Mouse (Mus musculus): ENCODE data around the gene Tmem168. TPM values are rescaled to one million over a fixed set of nuclear protein-coding genes. Genes with fewer than 3 reads are reported as not detected.

Tmem168 gene
- total RNA-seq (2021) = 10 to 100 TPM; 13.9 to 15.3 TPM
- long read RNA-seq, experiment 1, full-length matches to known transcripts = 18 of 19 reads
- long read RNA-seq, experiment 1, partial matches to known transcripts = 0 of 19 reads
- long read RNA-seq, experiment 1, other reads (novel, unspliced or antisense) = 1 of 19 reads
- long read RNA-seq, experiment 2, full-length matches to known transcripts = 14 of 16 reads
- long read RNA-seq, experiment 2, partial matches to known transcripts = 0 of 16 reads
- long read RNA-seq, experiment 2, other reads (novel, unspliced or antisense) = 2 of 16 reads

DNA sequence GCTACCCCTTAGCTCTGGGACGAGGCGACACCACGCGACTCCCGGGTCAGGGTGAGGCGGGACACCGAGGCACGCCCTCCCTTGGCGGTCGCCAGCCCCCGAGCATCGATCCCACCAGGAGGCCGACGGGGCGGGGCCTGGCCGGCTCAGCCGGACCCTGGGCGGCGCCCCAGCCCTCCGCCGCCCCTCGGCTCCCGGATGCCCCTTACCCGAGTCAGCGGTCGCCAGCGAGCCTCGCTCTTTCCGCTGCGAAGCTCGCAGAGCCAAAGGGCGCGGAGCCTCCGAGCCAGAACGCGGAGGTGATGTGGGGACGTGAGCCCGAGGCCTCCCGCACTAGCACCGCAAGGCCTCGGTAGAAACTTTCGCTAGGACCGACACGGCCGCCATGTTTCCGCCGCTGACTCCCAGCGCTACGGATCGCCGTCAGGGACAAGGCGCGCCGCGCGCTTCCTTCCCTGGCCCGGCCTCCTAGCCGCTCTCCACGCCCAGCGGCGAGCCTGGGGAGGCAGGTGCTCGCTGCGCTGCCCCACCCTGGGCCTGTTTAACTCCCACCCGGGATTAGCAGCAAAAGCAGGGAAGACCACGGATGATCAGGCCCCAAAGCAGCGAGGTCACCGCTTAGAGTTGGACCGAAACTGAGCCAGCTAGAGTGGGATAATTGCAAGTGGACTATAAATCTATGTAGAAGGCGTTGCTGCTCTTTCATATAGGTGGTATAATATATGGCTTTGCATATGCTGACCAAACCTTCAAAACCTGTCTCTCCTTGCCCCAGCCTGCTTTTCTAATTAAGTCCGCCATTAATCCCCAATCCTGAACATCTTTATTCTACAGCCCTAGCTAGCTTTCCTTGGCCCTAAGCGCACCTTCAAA, at the start of gene Tmem168:
Gene Tmem168 (minus strand): TSS at position 480 of the 873 bp plus-strand sequence.
- peak; percentile 96 to 97 for DNase-seq (ENCODE audit: low spot score in 2 of 2)

DNA sequence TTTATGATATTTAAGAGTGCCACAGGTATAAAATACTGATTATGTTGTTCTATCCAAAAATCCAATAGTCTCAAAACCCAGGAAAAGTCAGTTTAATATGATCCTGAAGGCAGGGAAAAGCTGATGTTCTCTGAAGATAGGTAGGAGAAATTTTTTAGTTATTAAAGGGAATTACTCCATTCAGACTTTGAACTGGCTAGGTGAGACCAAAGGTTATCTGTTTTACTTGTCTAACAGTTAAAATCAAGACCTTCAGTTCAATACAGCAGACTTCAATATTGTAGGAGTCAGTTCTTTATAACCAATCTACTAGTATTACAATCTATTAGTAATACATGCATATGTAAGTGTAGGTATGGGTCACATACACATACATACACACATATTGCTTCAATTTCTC, 46.2 kb upstream of the Tmem168 start:
- no peak for DNase-seq (ENCODE audit: low spot score in 2 of 2)

DNA sequence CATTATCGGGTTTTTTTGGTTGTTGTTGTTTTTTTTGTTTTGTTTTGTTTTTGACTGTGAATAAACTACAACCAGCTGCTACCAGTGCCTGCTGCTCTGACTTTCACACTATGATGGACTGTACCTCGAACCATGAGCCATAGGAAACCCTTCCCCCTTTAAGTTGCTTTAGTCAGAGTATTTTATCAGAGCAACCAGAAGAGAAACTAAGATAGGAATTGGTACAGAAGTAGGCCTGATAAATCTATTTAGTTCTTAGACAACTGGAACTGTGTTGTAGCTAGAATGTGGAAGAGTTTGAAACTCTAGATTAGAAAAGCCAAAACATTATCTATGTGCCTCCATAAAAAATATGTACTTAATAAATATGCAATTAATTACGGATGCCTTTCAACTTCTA, 44.4 kb upstream of the Tmem168 start:
- DNase-seq (ENCODE audit: low spot score in 2 of 2) = no peak

DNA sequence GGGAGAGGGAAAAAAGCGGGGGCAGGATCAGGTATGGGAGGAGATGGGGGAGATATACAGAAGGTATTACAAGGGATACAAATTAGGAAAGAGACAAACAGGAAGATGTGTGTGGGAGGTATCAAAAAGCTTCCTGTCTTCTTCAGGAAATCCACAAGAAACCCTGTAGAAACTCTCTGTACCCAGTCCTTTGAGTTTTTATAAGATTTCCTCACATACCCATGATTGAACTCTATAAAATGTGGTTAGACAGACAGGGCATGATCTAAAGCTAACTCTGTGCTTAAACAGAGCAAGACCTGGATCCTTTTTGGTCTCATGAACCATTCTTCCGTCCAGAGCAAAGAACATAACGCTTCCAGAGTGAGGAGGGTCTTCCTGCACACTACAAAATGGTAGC, 43.0 kb upstream of the Tmem168 start:
- no peak for DNase-seq (ENCODE audit: low spot score in 2 of 2)

DNA sequence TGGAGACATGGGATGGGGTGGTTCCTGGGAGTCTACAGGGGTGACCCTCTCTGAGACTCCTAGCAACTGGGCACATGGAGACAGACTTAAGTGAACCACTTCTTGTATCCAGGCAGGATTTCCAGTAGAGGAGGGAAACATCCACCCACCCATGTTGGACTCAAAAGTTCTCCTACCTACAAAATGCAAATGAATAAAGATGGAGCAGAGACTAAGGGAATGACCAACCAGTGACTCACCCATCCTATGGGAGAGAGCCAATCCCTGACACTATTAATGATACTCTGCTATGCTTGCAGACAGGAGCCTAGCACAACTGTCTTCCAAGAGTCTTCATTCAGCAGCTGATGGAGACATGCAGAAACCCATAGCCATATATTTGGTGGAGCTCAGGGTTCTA, 40.4 kb upstream of the Tmem168 start:
- DNase-seq (ENCODE audit: low spot score in 2 of 2) = no peak

DNA sequence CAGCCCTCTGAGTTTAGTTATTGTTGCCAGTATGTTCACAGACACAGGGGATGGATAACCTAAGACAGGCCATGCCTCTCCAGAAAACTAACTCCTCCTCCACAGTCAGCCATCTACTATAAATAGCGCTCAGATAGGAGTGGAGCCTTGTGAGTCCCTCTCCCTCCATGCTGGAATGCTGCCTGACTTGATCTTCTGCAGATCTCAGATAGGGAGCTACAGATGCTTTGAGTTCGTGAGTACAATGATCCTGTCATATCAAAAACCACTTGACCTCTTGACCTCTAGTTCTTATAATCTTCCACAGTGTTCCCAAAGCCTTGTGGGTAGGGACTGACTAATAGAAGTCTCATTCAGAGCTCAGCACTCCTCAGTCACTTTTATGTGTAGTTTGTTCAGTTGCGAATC, 28.7 kb upstream of the Tmem168 start:
- DNase-seq (ENCODE audit: low spot score in 2 of 2) = no peak

DNA sequence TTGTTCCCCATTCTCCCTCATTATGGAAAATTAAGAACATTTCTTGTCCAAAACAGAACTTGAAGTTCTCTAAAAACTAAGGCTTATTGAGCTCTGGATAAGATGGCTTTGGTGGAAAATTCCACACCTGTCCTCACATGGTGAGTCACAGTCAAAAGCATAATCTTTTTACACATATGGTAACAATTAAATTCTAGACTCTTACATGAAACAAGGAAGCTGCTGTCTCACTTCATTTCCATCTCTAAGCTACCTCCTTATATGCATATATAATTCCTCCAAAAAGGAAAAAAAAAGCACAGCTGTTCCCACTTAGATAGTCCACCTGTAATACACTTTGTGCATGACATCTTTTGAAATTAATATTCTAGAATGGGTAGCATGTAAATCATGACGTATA, 24.7 kb upstream of the Tmem168 start:
- no peak for DNase-seq (ENCODE audit: low spot score in 2 of 2)

DNA sequence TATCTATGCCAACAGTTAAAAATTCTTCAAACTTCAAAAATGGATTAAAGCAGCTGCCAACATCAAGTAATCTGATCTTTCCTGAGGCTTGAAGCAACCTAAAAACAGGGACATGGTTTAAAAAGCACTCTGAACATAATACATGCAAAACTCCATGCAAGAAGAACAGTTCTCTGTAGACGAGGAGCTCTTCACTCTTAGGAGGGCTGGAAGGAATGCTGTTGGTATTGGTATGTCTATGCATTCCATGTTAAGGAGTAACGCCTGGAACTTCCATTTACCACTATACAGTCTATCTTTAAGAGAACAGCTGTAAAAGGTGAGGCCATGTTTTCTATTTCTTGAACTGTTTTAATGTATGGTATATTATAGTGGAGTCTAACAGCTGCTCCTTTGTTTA, 22.7 kb upstream of the Tmem168 start:
- DNase-seq (ENCODE audit: low spot score in 2 of 2) = no peak

DNA sequence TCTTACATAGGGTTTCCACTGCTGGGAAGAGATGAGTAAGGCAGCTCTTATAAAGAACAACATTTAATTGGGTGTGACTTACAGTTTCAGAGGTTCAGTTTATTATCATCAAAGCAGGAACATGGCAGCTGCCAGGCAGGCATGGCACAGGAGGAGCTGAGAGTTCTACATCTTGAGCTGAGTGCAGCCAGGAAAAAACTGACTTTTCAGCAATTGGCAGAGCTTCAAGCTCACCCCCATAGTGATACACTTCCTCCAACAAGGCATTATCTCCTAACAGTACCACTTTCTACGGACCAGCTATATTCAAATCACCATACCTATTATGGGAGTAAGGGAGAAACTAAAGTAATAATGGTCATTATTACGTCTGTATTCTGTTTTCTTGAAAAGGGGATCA, 11.7 kb upstream of the Tmem168 start:
- no peak for DNase-seq (ENCODE audit: low spot score in 2 of 2)

DNA sequence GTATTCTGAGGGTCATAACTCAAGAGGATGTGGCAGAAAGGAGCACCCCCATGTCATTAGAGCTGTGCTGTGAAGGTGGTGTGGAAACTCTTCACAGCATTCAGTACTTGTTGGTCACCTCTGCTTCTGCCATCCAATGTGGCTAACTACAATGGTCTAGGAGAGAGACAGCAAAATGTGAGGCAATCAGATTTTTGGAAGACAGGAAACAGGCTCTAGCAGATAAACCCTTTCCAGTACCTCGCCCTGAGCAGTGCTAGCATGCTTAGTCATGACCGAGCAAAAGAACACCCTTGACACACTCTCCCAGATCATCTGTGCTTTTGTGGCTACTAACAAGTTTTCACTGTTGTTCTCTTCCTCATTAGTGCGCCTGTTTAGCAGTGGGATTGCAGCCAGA, 9.2 kb upstream of the Tmem168 start:
- no peak for DNase-seq (ENCODE audit: low spot score in 2 of 2)

DNA sequence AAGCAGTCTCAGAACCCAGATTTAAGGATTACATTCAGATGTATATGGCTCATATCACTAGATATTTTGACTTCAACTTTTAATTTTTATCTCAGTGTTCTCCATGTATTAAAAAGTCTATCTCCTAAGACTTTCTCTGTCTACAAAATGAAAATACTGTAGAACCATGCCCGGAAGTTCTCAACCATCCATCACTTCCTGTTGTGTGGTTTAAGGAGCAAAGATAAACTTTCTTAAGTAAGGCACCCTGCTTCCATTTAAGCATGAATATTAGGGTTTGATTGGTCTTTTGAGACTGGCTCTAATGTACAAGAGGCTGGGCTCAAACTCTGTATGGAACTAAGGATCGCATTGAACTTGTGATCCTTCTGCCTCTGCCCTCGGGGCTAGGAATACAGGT, 6.7 kb upstream of the Tmem168 start:
- no peak for DNase-seq (ENCODE audit: low spot score in 2 of 2)

DNA sequence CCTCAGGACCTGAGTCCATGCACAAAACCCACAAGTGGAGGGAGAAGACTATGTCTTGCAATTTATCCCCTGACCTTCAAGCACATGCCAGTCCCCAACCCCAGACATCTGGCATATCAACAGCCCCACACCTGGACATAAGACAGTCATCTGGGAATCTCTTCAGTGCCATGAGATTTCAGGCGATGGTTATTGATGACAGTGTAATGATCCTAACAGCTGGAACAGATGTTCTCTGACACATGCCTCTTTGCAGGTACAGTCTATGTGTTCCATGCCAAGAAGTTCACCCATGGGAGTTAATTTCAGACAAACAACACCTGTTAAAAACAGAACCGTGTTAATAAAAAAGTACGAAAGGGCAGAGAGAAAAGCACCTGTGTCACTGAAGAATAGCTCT, 5.8 kb upstream of the Tmem168 start:
- DNase-seq (ENCODE audit: low spot score in 2 of 2) = no peak

DNA sequence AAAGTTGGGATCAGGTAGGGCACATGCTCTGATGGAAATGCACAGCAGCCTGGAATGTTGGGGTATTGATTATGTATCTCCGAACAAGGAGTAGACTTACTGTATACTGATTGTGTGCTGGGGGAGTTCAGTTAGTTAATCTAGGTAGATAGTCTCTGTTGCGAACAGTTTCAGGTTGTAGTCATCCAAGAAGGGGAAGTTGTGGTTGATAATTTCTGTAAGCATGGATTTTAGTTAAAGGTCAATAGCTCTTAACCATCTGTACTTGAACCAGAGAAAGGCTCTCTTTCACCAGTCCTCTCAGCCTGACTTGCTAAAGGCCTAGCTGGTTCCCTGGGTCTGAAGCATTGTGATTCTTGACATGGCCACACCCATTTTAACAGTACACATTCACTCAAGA, 3.0 kb upstream of the Tmem168 start:
- DNase-seq (ENCODE audit: low spot score in 2 of 2) = no peak

DNA sequence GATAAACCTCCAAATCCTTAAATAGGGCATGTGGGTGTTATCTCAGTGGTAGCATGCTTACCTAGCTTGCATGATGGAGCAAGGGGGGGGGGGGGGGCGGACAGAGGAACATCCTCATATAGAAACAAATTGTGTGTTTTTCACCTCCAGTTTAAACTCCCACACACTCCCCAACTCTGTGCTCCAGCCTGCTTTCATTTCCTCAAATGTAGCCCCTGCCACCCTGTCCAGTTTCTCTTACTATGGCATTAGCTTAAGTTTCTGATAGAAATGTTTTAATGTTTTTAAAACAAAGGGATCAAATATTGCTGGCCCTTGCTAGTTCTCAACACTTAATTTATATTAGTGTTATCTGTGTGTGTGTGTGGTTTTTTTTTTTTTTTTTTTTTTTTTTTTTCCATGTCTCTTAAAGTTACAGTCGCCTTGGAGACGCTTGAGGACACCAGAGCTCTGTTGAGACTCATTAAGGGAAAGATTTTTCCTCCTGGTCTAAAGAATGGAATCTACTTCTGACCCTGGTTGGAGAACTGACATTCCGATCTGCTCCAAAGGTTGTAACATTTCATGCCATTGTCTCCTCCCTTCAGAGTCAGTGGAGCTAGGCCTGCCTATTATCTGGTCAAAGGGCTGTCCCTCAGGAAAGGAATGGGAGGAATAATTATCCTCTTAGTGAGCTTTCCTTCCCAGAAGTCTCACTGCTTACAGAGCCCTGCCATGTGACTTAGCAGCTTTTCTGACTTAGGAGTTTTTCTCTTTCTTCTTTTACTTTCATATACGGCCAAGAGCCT, 1.6 kb upstream of the Tmem168 start:
- no peak for DNase-seq (ENCODE audit: low spot score in 2 of 2)

DNA sequence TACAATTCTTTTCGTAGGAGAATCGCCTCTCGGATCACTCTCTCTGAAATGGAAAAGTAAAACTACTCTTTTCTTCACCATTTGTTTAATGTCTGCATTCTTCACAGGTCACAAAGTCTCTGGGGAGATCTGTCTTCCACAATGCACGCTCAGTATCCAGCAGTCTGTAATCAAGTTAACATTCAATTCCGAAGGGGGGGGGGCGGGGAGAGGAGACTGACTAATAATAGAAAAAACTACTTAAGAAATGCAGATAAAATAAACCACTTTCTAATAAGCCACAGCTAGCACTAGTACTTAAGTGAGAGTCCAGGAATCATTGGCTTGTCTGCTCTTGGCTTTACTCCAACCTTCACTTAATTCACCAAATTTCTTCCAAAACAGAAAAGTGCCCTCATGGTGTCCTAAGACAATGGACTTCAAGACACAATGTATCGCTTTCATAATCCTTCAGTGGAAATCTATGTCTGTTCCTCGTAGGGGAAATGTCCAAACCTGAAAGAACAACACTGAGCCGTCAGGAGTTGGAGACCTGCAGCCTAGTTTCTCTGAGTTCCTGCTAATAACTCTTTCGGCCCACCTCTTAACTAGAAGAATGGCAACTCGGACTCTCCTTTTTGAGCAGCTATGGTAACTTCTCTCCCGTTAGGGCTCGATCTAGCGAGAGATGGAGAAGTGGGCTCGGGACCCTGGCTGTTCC, 829 bp downstream of the Tmem168 start:
- no peak for DNase-seq (ENCODE audit: low spot score in 2 of 2)

DNA sequence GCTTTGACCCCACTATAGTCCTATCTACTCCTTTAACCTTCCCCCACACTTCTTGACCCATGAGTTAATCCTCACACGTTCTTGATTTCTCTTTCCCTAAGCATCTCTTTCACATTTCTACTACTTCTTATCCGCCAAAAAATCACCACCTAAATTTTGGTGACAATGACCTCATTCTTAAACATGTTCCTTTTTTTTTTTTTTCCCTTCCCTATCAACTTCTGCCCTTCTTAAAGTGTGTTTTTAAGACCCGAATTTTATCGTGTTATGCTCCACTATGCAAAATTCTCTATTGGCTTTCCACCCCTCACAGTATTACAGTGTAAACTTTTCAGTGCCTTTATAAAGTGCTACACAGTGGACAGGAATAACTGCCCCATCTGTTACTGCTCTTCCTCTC, 1.5 kb downstream of the Tmem168 start:
- DNase-seq (ENCODE audit: low spot score in 2 of 2) = no peak

DNA sequence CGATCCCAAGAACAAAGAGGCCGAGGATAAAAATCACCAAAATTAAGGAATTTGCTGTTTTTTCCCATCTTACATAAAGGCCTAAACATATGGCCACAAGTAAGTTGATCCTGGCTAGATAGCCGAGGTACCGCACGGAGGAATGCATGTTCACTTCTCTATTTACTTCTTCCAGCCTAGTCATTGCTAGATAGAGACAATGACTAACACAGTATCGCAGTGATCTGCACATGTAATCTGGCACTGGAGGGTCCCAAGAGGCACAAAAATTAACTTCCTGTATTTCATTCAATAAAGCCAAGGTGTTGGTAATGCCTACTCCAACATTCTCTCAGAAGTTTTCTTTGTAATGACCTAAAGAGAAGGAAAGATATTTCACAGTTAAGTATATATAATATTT, 4.8 kb downstream of the Tmem168 start:
- DNase-seq (ENCODE audit: low spot score in 2 of 2) = no peak

DNA sequence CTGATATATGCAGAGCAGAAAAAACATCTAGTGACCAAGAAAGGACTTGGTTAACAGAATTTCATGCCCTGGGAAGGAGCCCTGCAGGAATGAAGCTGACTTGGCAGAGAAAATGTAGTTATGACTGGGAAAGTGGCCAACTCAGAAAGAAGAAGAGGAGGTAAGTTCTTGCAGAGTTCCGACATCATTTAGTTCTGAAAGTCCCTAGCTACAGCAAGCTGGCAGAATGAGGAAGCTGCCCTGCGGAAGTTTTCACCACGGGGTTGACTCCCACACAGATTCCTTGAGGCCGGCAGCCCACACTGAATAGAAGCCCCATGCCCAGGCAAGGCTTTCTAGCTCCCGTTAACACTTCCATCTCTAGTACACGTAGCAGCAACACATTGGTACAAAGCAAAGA, 6.3 kb downstream of the Tmem168 start:
- DNase-seq (ENCODE audit: low spot score in 2 of 2) = peak; percentile 41 to 67

DNA sequence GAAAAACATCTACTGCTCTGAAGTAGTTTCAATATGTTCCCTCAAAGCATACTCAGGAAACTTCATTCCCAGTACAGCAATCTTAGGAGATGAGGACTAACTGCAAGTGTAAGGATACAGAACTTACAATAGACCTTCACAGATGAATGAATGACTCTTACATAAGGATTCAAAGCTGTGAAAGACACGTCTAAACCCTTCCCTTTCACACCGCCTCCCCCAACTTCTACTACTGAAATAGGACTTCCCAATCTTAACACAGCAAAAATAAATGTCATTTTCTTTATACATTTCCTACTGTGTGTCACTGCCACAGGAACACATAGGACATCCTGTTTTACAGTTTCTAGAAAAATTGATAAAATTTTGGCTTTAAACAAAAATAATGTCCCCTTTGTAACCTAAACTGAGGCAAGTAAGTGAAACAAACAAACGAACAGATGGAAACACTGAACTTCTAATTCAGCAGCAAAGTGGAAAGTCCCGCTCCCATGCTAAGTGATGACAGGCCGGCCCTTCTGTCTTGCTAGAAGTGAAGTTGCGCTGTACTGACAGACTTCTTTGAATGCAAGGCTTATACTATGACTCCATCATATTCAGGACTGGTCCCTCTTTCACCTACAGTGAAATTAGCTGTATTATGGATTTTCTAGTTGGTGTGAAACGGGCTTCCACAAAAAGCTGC, 9.5 kb downstream of the Tmem168 start:
- DNase-seq (ENCODE audit: low spot score in 2 of 2) = peak; percentile 16 to 19

DNA sequence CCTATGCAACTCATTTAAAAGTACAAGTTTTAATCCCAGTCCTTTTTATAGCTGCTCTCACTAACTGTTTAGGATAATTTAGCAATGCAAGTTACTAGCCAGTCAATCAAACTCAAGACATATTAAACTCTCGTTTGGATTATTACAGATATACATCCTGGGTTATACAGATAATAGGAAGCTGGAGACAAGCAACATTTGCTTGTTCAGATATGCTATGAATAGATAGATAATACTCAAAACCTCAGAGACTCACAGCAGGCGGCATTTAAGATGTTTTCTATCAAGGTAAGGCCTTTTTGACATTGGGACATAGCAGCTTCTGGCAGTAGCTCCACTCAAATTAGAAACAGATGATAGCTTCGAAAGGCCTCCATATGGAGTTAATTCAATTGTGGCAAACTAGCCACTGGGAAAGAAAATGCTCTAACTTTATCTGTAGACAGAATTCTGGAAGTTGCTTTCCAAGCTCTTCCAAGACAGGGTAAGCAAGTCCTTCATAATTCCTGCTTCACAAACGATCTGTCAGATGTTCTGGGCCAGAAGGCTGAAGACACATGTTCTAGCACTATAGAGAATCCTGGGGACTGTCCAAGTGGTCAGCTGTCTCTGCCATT, 15.1 kb downstream of the Tmem168 start:
- no peak for DNase-seq (ENCODE audit: low spot score in 2 of 2)

All from left cerebral cortex, adult 18-20 months (tissue).